Mouse (Mus musculus) left cerebral cortex, postnatal 10 days (tissue): Measurements from ENCODE around the gene Napsa. TPM values are rescaled to one million over a fixed set of nuclear protein-coding genes. Genes with fewer than 3 reads are reported as not detected.

ENCODE experiments used
- DNase-seq, 2 experiments: peaks; one replicate each; pipeline ENCODE4 v3.0.0; 2021 to 2022; ENCODE audit warnings: low spot score in 2 of 2, mixed read lengths in 1 of 2; ENCODE audit errors: extremely low spot score in 1 of 2
- intact Hi-C: fragments of 180-260 bp; cut with DNase I; formaldehyde crosslinking; loops from one replicate; pipeline ENCODE4 v1.15.1; 2025
- total RNA-seq, 2 experiments: library from RNA; stranded (reverse); gene quantifications; 2 replicates each; pipeline ENCODE4 v1.2.3; 2021

Gene Napsa
- total RNA-seq, result under 1 TPM in 1 of 2 experiments, not detected in 1; 0.32 TPM

- intact Hi-C loops, result no loop called here
Observed at GRCm38 (mm10) chr7:44572213-44572701, at the start of gene Napsa. Napsa (plus strand) TSS chr7:44572380.

GRCm38 (mm10) chr7:44523056-44523455 lies 49.1 kb upstream of the Napsa start:
- DNase-seq, result no peak
- intact Hi-C loops, result loop anchor here (5.0 to 10.0 kb wide), 2 partner anchors 39 to 122 kb away; no protein-coding TSS in a partner anchor

More at GRCm38 (mm10) chr7:44572213-44572701, at the start of gene Napsa:
- DNase-seq, result no peak

- intact Hi-C loops, result loop anchor here (5.0 to 10.0 kb wide), 2 partner anchors 38 to 120 kb away; no protein-coding TSS in a partner anchor
- no peak for DNase-seq
Observed at GRCm38 (mm10) chr7:44524502-44524901, 47.7 kb upstream of the Napsa start, which contains the start of gene Mybpc2. Mybpc2 (minus strand) TSS chr7:44524656.

DNA sequence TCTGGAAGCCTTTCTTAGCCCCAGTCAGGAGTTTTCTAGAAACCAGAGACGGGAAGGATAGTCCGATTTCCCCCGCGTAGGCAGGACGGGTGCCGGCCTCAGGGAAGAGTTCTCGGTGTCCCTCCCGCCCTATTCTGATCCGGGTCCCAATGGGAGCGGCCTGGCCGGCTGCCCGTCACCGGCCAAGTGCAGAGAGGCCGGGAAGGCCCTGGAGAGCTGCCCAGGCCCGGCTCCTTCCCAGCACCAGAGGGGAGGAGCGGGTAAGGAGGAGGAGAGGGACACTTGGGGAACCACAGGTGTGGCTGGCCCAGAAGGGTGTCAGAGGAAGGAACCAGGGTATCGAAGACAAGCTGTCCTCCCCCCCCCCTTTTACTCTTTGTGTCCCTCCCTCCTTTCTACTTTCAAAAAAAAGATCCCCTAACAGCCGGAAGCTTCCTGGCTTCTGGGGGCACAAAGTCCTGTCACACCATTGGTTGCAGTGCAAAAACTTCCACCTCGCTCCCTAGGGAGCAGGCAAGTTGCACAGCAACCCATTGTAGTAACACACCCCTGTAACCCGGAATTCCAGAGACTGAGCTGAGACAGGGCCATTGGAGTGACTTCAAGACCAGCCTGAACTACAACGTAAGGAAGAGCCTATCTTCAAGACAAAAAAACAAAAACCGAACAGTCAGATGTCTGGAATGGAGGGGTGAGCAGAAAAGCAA lies 46.9 kb upstream of the Napsa start:
- peak; percentile 31 to 89 for DNase-seq
- intact Hi-C loops, result loop anchor here (10.0 kb wide), 1 partner anchor 120 kb away; no protein-coding TSS in a partner anchor

- DNase-seq, result no peak
- intact Hi-C loops, result loop anchor here (10.0 kb wide), 1 partner anchor 118 kb away; no protein-coding TSS in a partner anchor
Observed at GRCm38 (mm10) chr7:44526414-44527154, 45.6 kb upstream of the Napsa start.

- intact Hi-C loops, result loop anchor here (10.0 kb wide), 1 partner anchor 117 kb away; no protein-coding TSS in a partner anchor
- peak; percentile 53 to 84 for DNase-seq
Observed at GRCm38 (mm10) chr7:44527483-44528398, 44.4 kb upstream of the Napsa start.

- intact Hi-C loops, result loop anchor here (10.0 kb wide), 1 partner anchor 115 kb away; no protein-coding TSS in a partner anchor
- peak in 1 of 2 experiments; percentile 13 for DNase-seq
Observed at GRCm38 (mm10) chr7:44529518-44529917, 42.7 kb upstream of the Napsa start.

GRCm38 (mm10) chr7:44530507-44530906 lies 41.7 kb upstream of the Napsa start:
- DNase-seq, result no peak
- intact Hi-C loops, result no loop called here

- peak in 1 of 2 experiments; percentile 20 for DNase-seq
- intact Hi-C loops, result no loop called here
Observed at GRCm38 (mm10) chr7:44531207-44531606, 41.0 kb upstream of the Napsa start.

GRCm38 (mm10) chr7:44531946-44532732 lies 40.0 kb upstream of the Napsa start, which contains the start of gene Spib:
Spib (minus strand) TSS chr7:44532071.
- intact Hi-C loops, result no loop called here
- no peak for DNase-seq

GRCm38 (mm10) chr7:44532918-44533745 lies 39.0 kb upstream of the Napsa start:
- no peak for DNase-seq
- intact Hi-C loops, result no loop called here

- intact Hi-C loops, result no loop called here
- no peak for DNase-seq
Observed at GRCm38 (mm10) chr7:44533746-44534045, 38.5 kb upstream of the Napsa start.

DNA sequence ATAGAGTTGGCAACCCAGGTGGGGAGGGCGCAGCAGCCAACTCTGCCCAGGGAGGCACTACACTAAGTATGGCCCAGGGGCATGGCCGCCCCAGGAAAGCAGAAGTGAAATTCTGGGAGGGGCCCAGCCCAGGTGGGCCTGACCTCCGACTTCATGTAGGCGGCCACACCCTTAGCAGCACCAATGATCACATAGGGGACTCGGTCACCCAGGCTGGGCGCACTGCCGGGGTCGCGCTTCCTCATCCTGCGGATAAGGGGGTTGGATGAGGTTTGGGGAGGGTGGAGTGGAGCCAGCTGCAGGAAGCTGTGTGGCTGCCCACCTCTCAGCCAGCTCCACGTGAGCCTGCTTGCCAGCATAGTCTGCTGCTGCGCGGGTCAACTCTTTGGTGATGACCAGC lies 37.9 kb upstream of the Napsa start:
- no peak for DNase-seq
- intact Hi-C loops, result no loop called here

GRCm38 (mm10) chr7:44534656-44535441 lies 37.3 kb upstream of the Napsa start:
- intact Hi-C loops, result no loop called here

DNA sequence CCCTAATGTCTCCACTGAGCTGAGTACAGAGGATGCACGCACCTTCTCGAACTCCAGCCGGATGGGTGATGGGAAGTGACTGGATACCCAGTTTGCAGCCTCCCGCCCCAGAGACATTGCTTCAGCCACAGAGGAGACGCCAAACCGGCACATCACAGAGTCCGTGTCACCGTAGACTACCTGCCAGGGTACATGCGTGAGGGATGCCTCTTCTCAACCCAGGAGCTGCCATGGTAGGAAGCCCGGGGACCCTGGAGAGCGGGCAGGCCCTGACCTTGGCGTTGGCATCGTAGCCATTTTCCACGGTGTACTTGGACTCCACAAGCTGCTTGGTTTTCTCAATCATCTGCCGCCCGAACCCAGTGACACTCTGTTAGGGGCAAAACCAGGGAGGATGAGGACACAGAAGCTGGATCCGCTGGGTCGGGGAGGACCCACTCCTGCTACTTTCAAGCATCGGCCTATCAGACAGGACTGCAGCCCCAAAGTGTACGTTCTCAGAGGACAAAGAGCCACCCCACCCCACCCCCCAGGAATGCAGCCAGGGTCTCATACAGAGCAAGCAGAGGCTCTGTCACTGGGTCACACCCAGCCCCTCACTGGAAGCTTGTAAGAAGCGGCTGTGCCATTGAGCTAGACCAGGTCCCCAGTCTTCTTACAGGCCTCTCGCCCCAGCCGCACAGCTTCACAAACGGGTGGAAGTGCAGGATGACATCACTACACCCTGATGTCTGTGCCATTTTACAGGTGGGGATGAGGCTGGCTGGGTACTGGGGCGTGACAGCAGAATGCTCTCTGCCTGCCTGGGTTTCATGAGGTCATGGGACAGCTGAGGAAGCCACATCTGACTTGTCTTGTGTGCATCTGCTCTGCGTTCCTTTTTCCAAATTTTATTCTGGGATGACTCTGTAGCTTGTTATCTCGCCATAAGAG lies 36.3 kb upstream of the Napsa start:
- no peak for DNase-seq
- intact Hi-C loops, result no loop called here

More at GRCm38 (mm10) chr7:44534656-44535441, 37.3 kb upstream of the Napsa start:
- DNase-seq, result no peak
